Mouse (Mus musculus): ENCODE results near the gene Padi1. TPM values are rescaled to one million over a fixed set of nuclear protein-coding genes. Genes with fewer than 3 reads are reported as not detected.

The Padi1 gene
- polyA plus RNA-seq (2021; fragmentation: Nextera tagmentation), result not detected in 2 replicates
- long read RNA-seq, experiment 1, result 0 reads
- long read RNA-seq, experiment 2, result 0 reads

GRCm38 (mm10) chr4:140845666-140846065 lies at the start of gene Padi1:
Padi1 (minus strand) TSS chr4:140845778.

DNA sequence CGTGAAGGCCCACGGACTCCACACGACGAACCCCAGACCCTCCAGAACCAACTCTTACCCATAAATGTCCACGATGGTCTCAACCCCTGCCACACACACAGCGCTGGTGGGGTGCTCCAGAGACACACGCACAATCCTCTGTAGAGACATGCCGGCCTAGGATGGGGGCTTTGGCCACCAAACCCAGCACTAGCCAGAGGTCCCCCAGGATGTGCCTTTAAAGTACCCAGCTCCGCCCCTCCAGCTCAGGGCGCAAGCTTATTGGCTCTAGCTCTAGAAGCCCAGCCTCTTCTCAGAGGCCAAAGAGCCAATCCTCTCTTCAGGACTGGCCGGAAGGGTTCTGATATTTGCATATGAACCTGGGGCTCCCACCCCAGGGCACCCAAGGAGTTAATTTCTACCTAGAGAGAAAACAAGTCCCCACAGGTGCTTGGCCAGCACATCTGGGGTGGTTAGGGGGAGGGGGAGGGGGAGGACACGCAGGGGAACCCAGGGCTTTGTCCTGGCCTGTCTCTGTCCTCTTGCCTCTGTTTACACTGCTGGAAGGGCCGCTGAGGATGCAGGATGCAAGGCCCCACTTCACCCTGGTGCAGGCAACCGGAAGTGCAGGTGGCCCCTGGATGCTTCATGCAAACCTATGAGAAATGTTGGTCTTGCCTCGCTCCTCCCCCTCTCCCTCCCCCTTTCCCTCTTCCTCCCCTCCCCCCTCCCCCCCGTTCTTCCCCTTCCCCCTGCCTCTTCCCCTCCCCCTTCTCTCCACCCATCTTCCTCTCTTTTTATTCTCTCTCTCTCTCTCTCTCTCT lies 34.9 kb downstream of the Padi1 start, which contains the start of gene Padi3:
TSS of gene Padi3 (minus strand) at position 191 of the 803 bp plus-strand sequence.

GRCm38 (mm10) chr4:140774025-140774800 lies 71.4 kb downstream of the Padi1 start, which contains the start of gene Padi4:
Padi4 (minus strand) TSS chr4:140774236.

Other genes starting within 250 kb of the Padi1 start
- gene Arhgef10l, start 179.8 kb downstream of the Padi1 start, polyA plus RNA-seq (2021; fragmentation: Nextera tagmentation), result 7.2 and 8.3 TPM in 2 replicates
- gene Rcc2, start 145.2 kb downstream of the Padi1 start, polyA plus RNA-seq (2021; fragmentation: Nextera tagmentation), result 15.2 and 16.8 TPM in 2 replicates
- gene Padi6, start 103.1 kb downstream of the Padi1 start, polyA plus RNA-seq (2021; fragmentation: Nextera tagmentation), result not detected in 2 replicates
- not detected in 2 replicates for gene Padi4, start 71.5 kb downstream of the Padi1 start, polyA plus RNA-seq (2021; fragmentation: Nextera tagmentation)
- not detected in 2 replicates for gene Padi3, start 35.1 kb downstream of the Padi1 start, polyA plus RNA-seq (2021; fragmentation: Nextera tagmentation)
- 6.3 and 8.9 TPM in 2 replicates for gene Padi2, start 60.6 kb upstream of the Padi1 start, polyA plus RNA-seq (2021; fragmentation: Nextera tagmentation)
- 538 and 582 TPM in 2 replicates for gene Sdhb, start 115.4 kb upstream of the Padi1 start, polyA plus RNA-seq (2021; fragmentation: Nextera tagmentation)
- 43.6 and 48.5 TPM in 2 replicates for gene Atp13a2, start 141.1 kb upstream of the Padi1 start, polyA plus RNA-seq (2021; fragmentation: Nextera tagmentation)
- 3.4 and 6.0 TPM in 2 replicates for gene Mfap2, start 164.6 kb upstream of the Padi1 start, polyA plus RNA-seq (2021; fragmentation: Nextera tagmentation)
- 3.1 and 4.1 TPM in 2 replicates for gene Crocc, start 214.8 kb upstream of the Padi1 start, polyA plus RNA-seq (2021; fragmentation: Nextera tagmentation)
- 38.2 and 40.9 TPM in 2 replicates for gene Necap2, start 232.6 kb upstream of the Padi1 start, polyA plus RNA-seq (2021; fragmentation: Nextera tagmentation)
- gene Spata21, start 242.6 kb upstream of the Padi1 start, polyA plus RNA-seq (2021; fragmentation: Nextera tagmentation), result 0.06 and 0.08 TPM in 2 replicates

Data from layer of hippocampus, adult 6 months (tissue).